Mouse (Mus musculus): ENCODE results near the gene Fggy.

DNA sequence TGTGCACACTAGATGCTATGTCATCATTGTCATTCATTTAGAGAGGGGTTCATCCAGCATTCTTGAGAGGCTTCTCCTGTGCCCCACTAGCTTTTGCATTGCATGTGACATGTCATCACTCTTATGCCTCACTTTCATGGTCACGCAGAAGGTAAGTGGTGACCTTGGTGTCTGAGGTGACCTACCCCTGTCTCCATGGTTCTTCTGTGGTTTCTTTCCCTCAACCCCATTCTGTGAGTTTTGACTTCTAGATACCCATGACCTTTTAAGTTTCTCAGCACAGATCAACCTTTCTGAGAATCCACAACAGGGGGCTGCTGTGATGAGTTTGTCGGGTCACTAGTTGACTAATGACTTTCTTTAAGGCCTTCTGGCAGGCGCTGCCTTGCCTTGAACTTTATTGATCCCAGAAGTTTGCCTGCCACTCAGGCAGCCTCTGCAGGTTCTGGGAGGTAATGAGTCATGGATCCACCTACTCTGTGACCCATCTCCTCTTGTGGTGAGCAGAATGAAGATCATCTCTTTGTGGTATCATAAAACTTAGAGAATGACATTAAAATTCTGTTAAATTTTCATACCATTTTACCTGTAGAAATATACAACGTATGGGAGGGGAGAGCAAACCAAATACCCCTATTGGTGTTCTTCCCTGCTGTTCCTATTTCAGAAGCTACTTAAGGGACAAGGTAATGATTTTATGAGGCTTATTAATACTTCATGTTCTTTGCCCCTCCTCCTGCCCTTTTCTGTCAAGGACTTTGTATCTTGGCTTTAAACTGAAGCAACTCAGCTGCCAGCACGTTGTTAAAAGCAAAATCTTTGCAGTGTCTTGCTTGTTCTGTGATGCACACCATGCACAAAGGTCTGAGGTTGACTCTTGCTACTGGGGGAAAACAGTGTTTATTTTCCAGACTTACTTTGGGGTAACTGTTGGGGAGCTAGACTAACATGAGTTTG lies 150.9 kb downstream of the Fggy start:
- TF ChIP-seq CTCF (IDR thresholded peaks at IDR 0.05; ENCODE audit: low read depth, low read length) (no peak), POLR2A (IDR thresholded peaks at IDR 0.05; ENCODE audit: borderline replicate concordance, low read depth, low read length) (no peak)
